Mouse (Mus musculus) testis, adult 2 months (tissue): ENCODE data around the gene Gm17720. TPM values are rescaled to one million over a fixed set of nuclear protein-coding genes. Genes with fewer than 3 reads are reported as not detected.
A peak's percentile ranks its signal among the peaks of the same experiment; 100 is the strongest.
"Not testable (repeated sequence)": the region's sequence is repeated elsewhere in the genome, so short reads cannot be mapped to it uniquely, and the experiment has no call there.

ENCODE experiments used
- H3K27ac ChIP-seq: fragments of 200-500 bp; 2 replicates; pipeline ENCODE4 v1.5.1; 2012; ENCODE audit warnings: low read depth, low read length; ENCODE audit not compliant: control insufficient read depth, insufficient read depth
- H3K27me3 ChIP-seq: fragments of 200-500 bp; 2 replicates; pipeline ENCODE4 v1.6.1; 2012; ENCODE audit warnings: mild to moderate bottlenecking, low read length, moderate library complexity; ENCODE audit not compliant: control insufficient read depth, insufficient read depth
- H3K36me3 ChIP-seq: fragments of 200-500 bp; 2 replicates; pipeline ENCODE4 v1.6.1; 2012; ENCODE audit warnings: mild to moderate bottlenecking, low read length; ENCODE audit not compliant: control insufficient read depth, insufficient read depth
- H3K4me1 ChIP-seq: fragments of 200-500 bp; 2 replicates; pipeline ENCODE4 v1.6.1; 2012; ENCODE audit warnings: low read length; ENCODE audit not compliant: control insufficient read depth, insufficient read depth
- H3K4me3 ChIP-seq: fragments of 200-500 bp; 2 replicates; pipeline ENCODE4 v1.5.1; 2012; ENCODE audit warnings: low read depth, mild to moderate bottlenecking, low read length, moderate library complexity, mixed read lengths; ENCODE audit not compliant: control insufficient read depth
- CTCF ChIP-seq: fragments of 200-500 bp; IDR thresholded peaks from 2 replicates; pipeline ENCODE4 v1.5.1; 2012; ENCODE audit warnings: low read depth, mild to moderate bottlenecking, inconsistent platforms, low read length, moderate library complexity; ENCODE audit not compliant: control insufficient read depth, insufficient read depth, insufficient replicate concordance
- POLR2A ChIP-seq: fragments of 200-500 bp; IDR thresholded peaks from 2 replicates; pipeline ENCODE4 v1.6.1; 2012; ENCODE audit warnings: low read depth, mild to moderate bottlenecking, inconsistent platforms, low read length, moderate library complexity; ENCODE audit not compliant: control insufficient read depth
- polyA plus RNA-seq: library from polyadenylated mRNA; depleted of rRNA; stranded (reverse); fragments of >200 nt; gene quantifications from 2 replicates; pipeline ENCODE4 v1.2.3, GENCODE M21; 2012; rRNA removed

Gm17720 gene
- polyA plus RNA-seq, 1 experiment: not detected

DNA sequence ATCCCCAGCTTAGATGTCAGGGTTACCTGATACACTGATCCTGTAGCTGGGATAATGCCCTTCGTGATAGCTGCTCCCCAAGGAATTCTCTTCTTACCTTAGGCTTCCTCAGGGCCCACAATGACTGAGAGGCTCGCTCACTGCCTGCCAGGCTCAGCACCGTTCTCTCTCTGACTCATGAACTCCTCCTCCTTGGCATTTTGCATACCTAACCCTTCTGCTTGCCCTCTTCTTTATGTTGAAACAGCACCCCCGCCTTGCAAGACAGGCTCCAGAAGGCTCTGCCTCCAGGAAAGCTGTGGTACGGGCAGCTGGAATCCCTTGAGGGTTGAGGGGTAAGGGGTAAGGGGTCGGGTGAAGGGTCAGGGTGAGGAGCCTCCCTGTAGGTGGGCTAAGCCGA, 63.3 kb downstream of the Gm17720 start:
- Histone ChIP-seq H3K4me1 (no peaks in the 10 kb centered on the region), H3K27ac (no peak overlapping the region), H3K36me3 (no peaks in the 10 kb centered on the region), H3K27me3 (no peaks in the 10 kb centered on the region), H3K4me3 (no peak overlapping the region)
- TF ChIP-seq CTCF (no peak), POLR2A (no peak)

DNA sequence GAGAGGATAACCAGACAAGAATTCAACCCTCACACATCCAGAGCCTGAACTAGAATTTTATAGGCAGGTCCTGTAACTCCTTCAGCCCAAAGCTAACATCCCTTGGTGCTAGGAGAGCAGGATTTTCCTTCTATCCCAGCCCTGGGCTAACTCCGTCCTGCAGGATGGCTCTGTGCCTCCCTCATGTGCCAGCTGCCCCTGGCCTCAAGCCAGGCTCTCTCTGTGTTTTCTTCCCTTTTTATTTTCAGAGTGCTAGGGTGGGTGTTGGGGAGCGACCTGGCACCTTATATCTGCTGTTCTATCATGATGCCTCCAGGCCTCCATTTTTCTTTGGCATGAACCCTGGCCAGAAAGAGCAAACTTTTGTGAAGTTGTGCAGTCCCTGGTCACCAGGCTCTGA, 66.4 kb downstream of the Gm17720 start:
- H3K4me3 ChIP-seq: no peak overlapping the region
- no peaks in the 10 kb centered on the region for H3K27me3 ChIP-seq
- H3K27ac ChIP-seq: no peak overlapping the region
- H3K36me3 ChIP-seq: no peaks in the 10 kb centered on the region
- no peaks in the 10 kb centered on the region for H3K4me1 ChIP-seq
- TF ChIP-seq POLR2A (no peak), CTCF (no peak)

DNA sequence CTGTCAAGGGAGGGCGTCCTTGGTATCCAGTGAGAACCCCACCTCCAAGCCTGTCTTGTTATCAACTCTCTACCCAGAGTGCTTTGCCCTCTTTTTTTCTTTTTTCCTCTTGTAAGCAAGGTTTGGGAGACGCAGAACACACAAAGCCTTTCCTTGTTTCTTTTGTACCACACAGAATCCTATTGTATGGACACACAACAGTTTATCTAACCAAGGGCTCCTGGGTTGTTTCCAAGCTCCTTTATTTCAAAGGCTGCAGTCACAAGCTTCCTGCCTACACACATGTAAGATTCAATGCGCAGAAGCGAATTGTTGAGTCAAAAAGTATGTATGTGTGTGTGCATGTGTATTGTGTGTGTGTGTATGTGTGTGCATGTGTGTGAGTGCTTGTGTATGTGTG, 68.2 kb downstream of the Gm17720 start:
- Histone ChIP-seq H3K27ac (peak overlapping the region; percentile 70; the same call in 1 of the 2 replicates), H3K4me3 (no peak overlapping the region)

GRCm38 (mm10) chr8:110033771-110034170, 68.8 kb downstream of the Gm17720 start:
- not testable (repeated sequence) for H3K36me3 ChIP-seq, H3K27me3 ChIP-seq, H3K27ac ChIP-seq, H3K4me1 ChIP-seq, H3K4me3 ChIP-seq

More for the DNA sequence above, 68.2 kb downstream of the Gm17720 start:
- Histone ChIP-seq H3K27me3 (no peaks in the 10 kb centered on the region), H3K4me1 (peaks cover 7% of the 10 kb centered on the region), H3K36me3 (no peaks in the 10 kb centered on the region)
- TF ChIP-seq POLR2A: no peak
- TF ChIP-seq CTCF: no peak

Other genes starting within 250 kb of the Gm17720 start
- 2.8 and 2.9 TPM in 2 replicates for gene Phlpp2, start 234.2 kb downstream of the Gm17720 start, polyA plus RNA-seq
- gene Marveld3, start 140.6 kb downstream of the Gm17720 start, polyA plus RNA-seq: 0.80 and 1.3 TPM in 2 replicates
- 0.05 TPM in 1 of 2 replicates, not detected in the other for gene Tat, start 112.3 kb downstream of the Gm17720 start, polyA plus RNA-seq
- 0.06 and 0.14 TPM in 2 replicates for gene Chst4, start 63.0 kb downstream of the Gm17720 start, polyA plus RNA-seq
- gene Zfp612, start 23.0 kb downstream of the Gm17720 start, polyA plus RNA-seq: 4.7 and 4.9 TPM in 2 replicates
- gene Gm21964, start 1.5 kb downstream of the Gm17720 start, polyA plus RNA-seq: 1.5 and 2.2 TPM in 2 replicates
- gene Calb2, start 65.5 kb upstream of the Gm17720 start, polyA plus RNA-seq: 0.20 and 0.25 TPM in 2 replicates
- gene Cmtr2, start 112.9 kb upstream of the Gm17720 start, polyA plus RNA-seq: 1.2 and 1.6 TPM in 2 replicates
- gene Hydin, start 164.2 kb upstream of the Gm17720 start, polyA plus RNA-seq: 32.6 and 33.2 TPM in 2 replicates